Mouse (Mus musculus): Measurements from ENCODE around the gene Trim41.
"Not testable (repeated sequence)": the region's sequence is repeated elsewhere in the genome, so short reads cannot be mapped to it uniquely, and the experiment has no call there.

Gene Trim41

DNA sequence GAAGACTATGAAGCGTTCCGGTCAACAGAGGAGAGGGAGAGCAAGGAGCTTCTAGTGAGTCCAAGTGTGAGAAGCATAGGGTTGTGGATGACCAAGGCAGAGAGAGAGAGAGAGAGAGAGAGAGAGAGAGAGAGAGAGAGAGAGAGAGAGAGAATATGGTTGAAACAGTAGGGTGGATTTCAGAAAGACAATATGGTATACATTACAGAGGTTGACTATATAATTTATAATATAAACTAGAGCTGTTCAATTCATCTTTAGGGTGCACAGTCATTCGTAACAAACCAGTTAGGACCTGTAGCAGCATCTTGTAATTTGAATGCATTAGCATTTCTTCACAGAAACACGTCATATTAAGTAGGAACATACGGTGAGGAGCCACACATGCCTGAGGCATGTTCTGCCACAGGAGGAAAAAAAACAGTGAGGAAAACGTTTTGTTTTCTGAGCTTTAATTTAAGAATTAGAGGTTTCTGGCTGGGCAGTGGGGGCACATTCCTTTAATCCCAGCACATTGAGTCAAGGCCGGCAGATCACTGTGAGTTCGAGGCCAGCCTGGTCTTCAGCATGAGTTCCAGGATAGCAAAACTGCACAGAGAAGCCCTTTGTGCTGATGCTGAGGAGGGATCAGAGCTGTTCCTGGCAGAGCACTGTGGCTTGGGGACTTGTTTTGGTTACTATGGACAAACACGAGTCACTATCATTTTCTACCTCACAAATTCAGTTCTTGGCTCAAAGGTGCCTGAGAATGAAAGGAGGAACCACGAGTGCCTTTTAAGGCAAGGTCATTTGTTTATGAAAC, 21.9 kb upstream of the Trim41 start:
- in situ Hi-C loops (cut with MboI, MseI), result loop anchor here (25.0 kb wide), 1 partner anchor 873 kb away; the partner anchor contains the start of gene Cnot6

DNA sequence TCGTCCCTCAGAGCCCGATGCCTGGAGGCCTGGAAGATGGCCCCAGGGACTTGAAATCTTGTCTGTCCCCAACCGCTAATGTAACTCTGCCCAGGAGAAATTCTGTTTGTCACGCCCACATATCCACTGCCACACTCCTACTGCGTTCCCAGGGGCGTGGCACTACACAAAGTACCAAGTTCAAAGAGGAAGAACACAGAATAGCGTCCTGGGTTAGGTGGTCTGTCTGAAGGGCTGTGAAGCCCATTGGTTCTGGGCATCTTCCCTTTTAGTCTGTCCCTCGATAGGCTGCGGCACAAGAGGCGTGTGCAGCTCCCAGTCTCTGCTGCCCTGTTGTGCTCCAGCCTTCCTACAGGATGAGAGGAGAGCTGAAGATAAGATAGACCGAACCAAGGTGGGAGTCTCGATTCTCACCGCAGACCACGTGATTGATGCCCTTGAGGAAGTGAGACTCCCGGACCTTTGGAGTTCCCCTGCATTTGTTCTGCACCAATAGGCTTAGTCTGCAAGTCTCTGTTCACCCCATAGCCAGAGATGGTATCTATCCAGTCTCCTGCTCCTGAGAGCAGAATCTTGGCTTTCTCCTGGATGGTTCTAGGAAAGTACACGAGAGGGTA, 21.1 kb upstream of the Trim41 start:
- in situ Hi-C loops (cut with MboI, MseI), result loop anchor here (25.0 kb wide), 1 partner anchor 874 kb away; the partner anchor contains the start of gene Cnot6

DNA sequence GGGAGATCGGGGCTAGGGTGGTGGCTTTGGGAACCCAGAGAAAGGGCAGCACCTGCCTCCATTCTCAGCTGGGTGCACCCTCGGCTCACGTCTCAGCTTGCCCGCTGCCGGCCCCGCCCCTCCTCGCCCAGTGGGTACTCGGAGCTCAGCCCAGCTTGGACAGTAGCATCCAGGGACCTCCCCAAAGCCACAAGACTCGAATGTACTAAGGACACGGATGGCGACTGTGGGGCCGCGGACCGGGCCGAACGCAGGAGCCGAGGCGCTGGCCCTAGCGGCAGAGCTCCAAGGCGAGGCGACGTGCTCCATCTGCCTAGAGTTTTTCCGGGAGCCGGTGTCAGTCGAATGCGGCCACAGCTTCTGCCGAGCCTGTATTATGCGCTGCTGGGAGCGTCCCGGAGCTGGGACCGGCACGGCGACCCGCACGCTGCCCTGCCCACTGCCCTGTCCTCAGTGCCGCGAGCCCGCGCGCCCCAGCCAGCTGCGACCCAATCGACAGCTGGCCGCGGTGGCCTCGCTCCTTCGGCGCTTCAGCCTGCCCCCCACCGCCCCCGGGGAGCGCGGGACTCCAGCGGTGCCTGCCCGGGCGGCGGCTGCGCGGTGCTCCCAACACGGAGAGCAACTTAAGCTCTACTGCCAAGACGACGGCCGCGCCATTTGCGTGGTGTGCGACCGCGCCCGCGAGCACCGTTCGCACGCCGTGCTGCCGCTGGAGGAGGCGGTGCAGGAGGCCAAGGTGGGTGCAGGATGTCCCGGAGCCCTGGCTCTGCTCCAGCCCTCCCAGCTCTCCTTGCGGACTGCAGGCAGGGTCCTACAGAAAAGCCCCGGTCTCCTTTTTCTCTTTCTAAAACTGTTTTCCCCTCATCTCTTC, 20.4 kb upstream of the Trim41 start:
- in situ Hi-C loops (cut with MboI, MseI), result loop anchor here (25.0 kb wide), 1 partner anchor 875 kb away; the partner anchor contains the start of gene Cnot6

DNA sequence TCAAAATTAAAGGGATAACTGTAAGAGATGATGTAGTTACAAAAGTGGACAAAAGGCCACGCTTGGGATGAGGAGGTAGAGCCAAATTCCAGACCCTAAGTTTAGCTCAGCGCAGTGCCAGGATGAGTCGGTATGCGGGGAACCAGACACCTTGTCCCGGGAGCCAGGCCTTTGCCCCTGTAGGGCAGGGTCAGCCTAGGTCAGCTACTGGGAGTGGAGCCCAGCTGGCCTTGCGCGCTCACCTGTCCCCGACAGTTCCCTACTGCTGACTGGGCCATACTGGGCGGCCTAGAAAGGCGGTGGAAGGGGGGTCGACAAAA, 19.8 kb upstream of the Trim41 start:
- in situ Hi-C loops (cut with MboI, MseI), result loop anchor here (25.0 kb wide), 1 partner anchor 875 kb away; the partner anchor contains the start of gene Cnot6

DNA sequence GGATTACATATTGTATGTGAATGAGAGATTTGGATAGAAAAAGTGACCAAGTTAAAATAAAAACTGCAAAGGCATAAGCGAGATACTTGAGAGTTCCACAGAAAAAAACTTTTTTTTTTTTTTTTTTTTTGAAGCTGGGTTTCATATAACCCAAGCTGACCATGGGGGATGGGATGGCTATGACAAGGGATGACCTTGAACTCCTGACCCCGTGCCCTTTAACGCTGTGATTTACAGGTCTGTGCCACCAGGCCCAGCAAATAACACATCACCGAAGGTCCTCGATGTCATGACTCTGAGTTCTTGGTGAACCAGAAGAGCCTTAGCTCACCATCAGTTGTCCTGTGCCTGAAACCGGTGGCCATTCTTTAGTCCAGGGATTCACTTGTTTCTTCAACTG, 18.8 kb upstream of the Trim41 start:
- in situ Hi-C loops (cut with MboI, MseI), result loop anchor here (25.0 kb wide), 1 partner anchor 876 kb away; the partner anchor contains the start of gene Cnot6

GRCm38 (mm10) chr11:48833731-48834639, 16.8 kb upstream of the Trim41 start:
- in situ Hi-C loops (cut with MboI, MseI), result loop anchor here (25.0 kb wide), 1 partner anchor 878 kb away; the partner anchor contains the start of gene Cnot6

DNA sequence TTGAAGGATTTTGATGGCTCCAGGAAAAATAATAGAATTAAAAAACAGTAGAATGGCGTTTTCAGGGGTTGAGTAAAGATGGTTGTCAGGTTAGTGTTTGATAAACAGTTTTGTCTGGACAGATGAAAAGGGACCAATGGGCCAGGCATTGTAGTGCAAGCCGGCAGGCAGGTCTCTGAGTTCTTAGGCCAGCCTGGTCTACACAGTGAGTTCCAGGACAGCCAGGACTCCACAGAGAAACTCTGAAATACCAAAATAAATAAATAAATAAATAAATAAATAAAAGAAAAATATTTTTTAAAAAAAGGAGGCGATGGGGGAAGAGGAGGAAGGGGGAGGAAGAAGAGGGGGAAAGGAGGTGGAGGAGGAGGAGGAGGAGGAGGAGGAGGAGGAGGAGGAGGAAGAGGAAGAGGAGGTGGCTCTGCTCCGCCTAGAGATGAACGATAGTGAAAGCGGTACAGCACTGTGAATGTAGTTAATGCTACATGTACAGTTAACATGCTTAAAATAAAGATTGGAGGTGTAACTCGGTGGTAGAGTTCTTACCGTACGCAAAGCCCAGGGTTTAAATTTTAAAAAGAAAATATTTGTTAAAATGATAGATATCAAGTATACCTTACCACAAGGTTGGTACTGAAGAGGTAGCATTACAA, 16.1 kb upstream of the Trim41 start:
- in situ Hi-C loops (cut with MboI, MseI), result loop anchor here (25.0 kb wide), 1 partner anchor 879 kb away; the partner anchor contains the start of gene Cnot6

- in situ Hi-C loops (cut with MboI, MseI), result loop anchor here (25.0 kb wide), 1 partner anchor 881 kb away; the partner anchor contains the start of gene Cnot6
These were observed 14.1 kb upstream of the Trim41 start for GRCm38 (mm10) chr11:48831273-48831672.

DNA sequence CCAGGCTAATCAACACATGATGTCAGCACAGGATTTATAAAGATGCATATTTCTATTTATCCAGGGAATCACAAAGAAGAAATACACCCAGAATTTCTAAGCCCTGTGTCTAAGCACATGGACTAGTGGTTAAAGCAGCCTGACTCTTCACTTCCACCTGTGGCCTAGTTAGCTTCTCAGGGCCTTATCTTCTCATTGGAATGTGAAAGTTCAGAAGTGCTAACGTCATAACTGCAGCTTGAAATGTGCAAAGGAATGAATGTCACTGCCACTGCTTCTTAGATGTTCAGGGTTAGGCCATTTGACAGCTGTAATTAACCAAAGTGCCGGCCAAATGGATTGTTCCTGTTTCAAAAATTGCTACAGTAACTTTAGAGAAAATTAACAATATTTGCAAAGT, 13.1 kb upstream of the Trim41 start:
- in situ Hi-C loops (cut with MboI, MseI), result loop anchor here (25.0 kb wide), 1 partner anchor 882 kb away; the partner anchor contains the start of gene Cnot6

DNA sequence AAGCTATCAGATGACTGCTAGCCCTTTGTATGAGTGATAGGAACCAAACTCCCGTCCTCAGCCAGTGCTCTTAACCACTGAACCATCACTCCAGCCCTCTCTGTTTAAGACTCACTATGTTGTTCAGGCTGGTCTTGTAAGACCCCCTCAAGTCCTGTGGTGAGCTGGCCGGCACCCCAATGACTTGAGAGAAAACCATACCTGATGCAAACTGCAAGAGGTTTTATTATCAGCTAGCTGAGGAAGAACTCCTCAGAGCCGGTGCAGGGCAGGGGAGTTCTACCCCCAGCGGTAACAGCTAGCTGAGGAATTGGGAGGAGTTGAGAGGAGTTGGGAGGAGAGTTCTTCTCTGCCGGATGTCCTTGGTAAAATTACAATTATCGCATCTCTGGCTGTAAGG, 10.8 kb upstream of the Trim41 start:
- in situ Hi-C loops (cut with MboI, MseI), result loop anchor here (25.0 kb wide), 1 partner anchor 884 kb away; the partner anchor contains the start of gene Cnot6

DNA sequence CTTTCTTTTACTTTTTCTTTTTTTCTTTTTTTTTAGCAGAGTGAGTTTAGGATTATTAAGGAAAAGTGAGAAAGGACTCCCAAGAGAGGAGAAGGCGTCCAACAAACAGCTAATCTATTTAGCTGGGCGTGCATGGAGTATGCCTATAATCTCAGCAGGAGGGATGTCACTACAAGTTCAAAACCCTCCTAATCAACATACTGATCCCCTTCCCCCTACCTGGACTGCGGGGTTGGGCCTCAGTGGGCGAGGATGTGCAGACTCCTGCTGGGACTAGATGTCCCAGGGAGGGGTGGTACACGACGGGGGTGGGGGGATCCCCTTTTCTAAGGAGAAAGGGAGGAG, 9.6 kb upstream of the Trim41 start:
- in situ Hi-C loops (cut with MboI, MseI), result loop anchor here (25.0 kb wide), 1 partner anchor 886 kb away; the partner anchor contains the start of gene Cnot6

DNA sequence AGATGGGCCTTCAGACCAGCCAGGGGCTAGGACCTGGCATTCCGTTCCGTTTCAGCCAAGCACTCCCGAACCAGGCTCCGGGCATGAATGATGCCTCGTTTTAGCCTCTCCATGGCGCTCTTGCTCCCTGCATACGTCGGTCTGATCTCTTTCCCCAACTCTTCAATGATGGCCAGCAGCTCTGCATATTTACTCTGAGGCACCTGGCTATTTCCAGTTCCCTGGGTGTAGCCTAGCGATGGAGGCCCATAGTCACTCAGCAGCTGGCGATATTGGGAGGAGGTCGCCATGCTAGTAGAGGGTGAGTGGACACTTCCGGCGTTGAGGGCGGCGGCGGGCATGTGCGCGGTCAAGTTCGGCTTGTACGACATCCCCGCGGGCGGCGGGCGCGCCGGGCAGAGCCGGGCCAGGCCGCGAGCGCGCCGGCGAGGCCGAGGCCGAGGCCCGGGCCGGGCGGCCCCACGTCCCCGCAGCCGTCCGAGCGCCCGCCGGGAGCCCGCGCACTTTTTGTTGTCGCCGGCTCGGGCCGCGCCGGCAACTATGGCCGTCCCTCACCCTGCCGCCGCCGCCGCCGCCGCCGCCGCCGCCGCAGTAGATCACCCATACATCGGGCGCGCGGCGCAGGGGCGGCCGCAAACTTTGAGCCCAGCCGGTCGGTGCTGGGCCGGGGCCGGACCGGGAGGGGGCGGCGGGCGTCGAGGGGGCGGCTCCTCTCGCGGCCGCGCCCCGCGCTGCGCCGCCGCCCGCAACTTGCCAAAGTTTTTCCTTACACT, 9.0 kb upstream of the Trim41 start, which contains the start of the genes Trim7 and Gm12184:
Gene Trim7 (plus strand): TSS at position 162 of the 773 bp plus-strand sequence.
Gene Gm12184 (minus strand): TSS at position 677 of the 773 bp plus-strand sequence.
- in situ Hi-C loops (cut with MboI, MseI), result loop anchor here (25.0 kb wide), 1 partner anchor 886 kb away; the partner anchor contains the start of gene Cnot6

DNA sequence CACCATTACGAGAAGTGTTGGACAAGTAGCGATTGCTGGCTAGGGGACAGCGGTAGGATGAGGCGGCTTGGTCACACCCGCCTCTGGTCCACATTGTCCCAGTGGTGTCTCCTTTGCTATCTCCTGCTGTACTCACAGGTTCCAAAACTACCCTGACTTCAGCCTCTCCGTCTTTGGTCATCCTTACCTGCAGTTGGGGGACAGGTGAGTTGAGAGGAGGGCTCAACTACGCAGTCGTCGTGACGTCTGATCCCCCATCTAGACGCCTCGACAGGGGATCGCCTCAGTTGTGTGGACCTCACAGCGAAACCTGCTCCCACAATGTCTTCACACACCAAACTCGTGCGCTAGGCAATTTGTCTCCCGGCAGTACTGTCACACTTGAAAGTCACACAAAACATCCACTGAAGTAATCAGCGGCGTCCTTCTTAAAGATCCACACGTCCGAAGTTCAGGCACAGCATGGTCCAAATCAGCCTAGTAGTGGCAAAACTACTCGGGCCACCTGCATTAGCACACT, 7.2 kb upstream of the Trim41 start:
- in situ Hi-C loops (cut with MboI, MseI), result no loop called here

GRCm38 (mm10) chr11:48823536-48823972, 6.4 kb upstream of the Trim41 start:
- in situ Hi-C loops (cut with MboI, MseI), result no loop called here

DNA sequence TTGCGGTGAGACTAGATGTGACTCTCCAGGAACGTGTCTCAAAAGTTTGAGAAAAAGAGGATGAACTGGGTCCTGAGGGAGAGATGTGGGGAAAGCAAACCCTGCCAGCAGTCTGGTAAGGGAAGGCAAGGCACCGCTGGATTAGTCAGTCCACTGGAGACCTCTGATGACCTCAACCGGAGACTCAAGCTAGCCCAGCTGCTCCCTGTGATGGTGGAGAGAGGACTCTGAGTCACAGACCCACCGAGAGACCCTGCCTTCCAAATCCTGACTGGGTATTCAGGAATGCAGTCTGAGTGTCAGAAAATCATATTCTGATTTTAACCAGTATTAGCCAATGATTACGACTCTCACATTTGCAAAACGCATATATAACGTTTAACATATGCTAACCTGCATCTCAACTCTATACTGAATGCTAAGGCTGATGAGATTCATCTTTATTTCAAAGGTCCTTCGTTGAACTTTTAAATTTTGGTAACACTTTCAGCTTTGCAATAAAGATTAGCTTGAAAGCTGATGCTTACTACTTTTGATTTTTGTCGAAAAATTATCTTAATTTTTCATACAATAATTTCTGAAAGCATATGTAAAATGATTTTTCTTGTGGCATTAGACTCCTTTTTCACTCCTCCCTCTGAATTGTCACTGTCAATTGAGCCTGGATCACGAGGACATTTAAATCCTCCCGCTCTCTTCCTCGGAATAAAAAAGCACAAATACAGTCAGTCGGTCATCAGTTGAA, 5.8 kb upstream of the Trim41 start:
- in situ Hi-C loops (cut with MboI, MseI), result no loop called here

DNA sequence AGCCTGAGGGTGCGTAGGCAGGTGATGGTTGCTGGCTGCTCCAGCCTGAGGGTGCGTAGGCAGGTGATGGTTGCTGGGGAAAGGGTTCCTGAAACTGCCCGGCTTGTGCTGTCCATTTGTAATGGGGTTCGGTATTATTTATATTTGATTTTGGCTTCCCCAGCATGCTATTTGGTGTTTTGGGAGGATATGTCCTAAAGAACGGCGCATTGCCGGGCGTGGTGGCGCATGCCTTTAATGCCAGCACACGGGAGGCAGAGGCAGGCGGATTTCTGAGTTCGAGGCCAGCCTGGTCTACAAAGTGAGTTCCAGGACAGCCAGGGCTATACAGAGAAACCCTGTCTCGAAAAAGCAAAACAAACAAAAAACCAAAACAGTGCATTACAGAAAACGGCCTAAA, 4.1 kb upstream of the Trim41 start:
- in situ Hi-C loops (cut with MboI, MseI), result not testable (repeated sequence)

GRCm38 (mm10) chr11:48820308-48820674, 3.1 kb upstream of the Trim41 start:
- in situ Hi-C loops (cut with MboI, MseI), result no loop called here
